Mouse (Mus musculus) ES-Bruce4 (cell line): ENCODE measurements at regions not wholly inside any gene's neighbourhood (a gene's known extent, or its start where the extent isn't known, plus 50 kb on each side); places are given as distances from the start of the nearest gene placed in this dataset.

ENCODE experiments used
- CTCF ChIP-seq: IDR thresholded peaks from one replicate; pipeline ENCODE4 v1.8.1; 2011; ENCODE audit warnings: low read depth, low read length
- POLR2A ChIP-seq: IDR thresholded peaks from one replicate; pipeline ENCODE4 v1.8.1; 2011; ENCODE audit warnings: low read length; ENCODE audit not compliant: insufficient read depth

DNA sequence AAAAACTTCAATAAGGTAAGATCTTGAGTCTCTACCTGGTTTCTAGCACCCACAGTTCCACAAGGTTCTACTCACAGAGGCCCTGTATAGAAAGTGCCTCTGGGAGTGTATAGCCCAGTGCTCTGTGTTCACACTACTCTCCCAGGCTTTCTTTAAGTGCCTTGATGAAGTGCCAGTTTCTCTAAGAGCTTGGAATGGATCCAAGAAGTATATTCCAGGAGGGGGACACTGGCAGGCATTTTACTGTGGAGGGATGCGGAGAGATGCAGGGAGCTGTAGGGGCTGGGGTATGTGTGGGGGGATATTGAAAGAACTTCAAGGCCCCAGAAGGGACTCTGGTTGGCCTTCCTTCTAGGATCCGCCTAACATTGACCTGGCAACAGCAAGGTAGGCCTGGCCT is 204.9 kb downstream of the 1500009L16Rik start:
- no peak for TF ChIP-seq POLR2A
- TF ChIP-seq CTCF: no peak
